Mouse (Mus musculus) adrenal gland, adult (tissue): ENCODE data around the gene Atxn7l1.

ENCODE experiments used
- DNase-seq, 2 experiments: peaks; one replicate each; pipeline ENCODE4 v3.0.0; 2022 to 2023; ENCODE audit warnings: low spot score in 1 of 2; ENCODE audit not compliant: inconsistent age in 2 of 2

Atxn7l1 gene

DNA sequence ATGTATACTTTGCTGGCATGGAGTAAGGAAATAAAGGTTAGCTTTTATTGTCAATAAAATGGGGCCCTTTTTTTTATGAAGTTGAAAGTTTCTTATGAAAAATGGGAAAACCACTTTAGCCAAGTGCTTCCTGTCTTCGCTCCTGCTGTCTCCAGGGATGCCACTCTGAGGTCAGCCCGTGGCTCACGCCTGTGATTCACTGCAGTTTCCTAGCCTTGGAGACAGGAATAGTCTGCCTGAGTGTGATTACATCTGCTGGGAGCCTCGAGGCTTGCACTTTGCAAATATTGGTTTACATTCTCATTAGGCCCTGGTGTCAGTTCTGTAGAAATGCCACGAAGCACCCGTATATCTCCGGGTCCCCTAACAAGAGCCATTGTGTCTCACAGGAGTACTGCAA, 74.7 kb downstream of the Atxn7l1 start:
- DNase-seq: peak; percentile 65 to 85

DNA sequence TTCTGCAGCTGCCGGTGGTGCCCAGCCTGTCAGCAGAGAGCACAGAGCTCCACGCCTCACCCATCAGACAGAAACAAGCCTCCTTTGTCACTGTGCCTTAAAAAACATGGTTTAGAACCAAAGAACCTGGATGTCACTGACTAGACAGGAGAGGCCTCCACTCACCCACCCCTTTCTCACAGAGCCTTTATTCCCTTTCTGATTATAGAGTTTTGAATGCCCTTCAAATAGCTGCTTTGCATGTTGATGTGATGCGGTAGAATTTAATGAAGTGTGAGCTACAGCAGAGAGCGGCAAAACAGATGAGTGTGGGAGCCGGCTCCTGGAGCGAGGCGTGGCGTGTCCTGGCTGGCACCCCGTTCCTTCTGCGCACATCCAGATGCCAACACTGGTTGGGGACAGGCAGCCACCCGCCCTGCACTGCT, 77.6 kb downstream of the Atxn7l1 start:
- DNase-seq: no peak

- no peak for DNase-seq
Observed at GRCm38 (mm10) chr12:33225978-33226377, 78.5 kb downstream of the Atxn7l1 start.

DNA sequence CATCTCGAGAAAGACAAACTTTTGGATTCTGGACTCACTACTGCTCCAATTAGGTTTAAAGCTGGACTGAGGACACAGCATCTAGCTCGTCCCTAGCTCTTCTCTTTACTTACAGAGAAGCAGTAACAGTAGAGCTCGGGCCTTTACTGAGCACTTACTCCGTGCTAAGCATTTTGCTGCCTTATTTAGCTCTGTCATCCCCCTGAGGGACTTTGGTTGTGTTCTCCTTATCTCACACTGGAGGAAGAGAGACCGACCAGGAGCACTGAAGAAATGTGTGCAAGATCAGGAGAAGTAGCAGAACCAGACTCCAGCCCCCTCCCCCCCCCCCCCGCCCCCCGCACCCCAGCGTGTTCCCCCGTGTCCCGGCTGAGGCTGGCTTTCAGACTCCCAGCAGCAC, 79.1 kb downstream of the Atxn7l1 start:
- DNase-seq: no peak

DNA sequence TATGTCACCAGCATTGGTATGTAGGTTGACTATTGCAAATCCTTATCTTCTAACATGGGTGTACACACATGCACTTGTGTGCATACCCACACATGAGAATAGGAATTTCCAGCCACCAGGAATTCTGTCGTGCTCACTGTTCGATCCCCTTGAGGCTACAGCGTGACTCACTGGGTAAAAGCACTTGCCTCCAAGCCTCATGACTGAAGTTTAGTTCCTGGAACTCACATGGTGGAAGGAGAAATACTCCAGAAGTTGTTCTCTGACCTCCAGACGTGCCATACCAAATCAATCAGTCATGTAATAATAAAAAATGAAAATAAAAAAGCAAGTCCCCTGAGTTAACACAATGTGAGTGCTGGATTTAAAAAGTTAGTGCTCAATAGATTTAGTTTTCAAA, 87.8 kb downstream of the Atxn7l1 start:
- peak; percentile 28 to 66 for DNase-seq

DNA sequence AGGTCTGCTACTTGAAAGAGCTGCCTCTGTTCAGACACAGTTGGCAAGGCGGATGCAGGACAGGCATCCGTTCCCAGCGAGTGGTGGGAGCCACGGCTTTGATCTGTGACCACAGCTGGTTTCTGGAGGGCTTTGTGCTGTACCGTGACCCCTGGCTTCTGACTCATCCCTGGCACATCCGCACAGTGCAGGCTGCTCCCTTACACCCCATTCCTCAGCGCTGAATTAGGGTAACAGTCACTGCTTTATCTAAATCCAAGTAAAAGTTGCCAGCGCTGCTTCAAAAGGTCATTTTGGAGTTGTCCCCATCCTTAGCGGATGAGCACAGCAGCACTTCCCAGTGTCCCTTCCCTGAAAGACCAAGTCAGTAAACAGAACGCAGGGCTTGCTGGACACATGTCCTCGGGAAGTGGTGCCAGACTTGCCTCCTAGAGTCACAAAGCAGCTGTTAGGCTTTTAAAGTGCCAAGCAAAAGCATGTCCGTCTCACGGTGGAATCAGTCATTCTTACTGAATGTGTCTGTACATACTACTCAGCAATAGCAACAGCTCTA, 88.4 kb downstream of the Atxn7l1 start:
- DNase-seq: peak; percentile 86 to 87

DNA sequence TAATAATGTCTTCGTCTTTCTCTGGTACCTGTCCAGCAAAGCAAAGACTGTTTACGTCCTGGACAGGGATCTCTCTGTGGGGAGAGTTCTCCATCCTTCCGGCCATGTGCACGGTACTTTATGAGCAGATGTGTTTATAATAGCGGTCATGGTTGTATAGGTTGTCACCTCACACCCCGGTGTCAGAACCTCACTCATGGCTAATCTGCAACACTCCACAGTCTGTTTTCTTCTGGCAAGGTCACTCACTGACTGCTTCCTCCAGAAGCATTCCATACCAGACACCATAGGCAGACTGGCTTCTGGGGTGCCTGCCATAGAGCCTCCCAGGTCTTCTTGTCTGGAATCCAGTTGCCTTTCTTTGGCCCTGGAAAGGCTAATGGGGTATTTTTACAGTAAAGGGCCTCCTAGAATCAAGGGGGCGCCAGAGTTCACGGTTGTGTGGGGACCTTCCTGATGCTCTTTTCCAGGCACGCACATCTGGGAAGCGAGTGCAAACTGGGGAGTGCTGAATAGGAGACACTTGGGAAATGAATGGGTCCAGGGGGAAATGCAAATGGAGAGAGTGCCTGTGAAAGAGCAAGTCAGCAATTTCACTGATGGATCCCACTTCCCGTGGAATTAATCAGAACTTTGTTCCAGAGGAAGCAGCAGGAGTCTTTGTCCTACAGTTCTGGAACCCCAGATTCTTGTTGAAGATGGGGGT, 89.0 kb downstream of the Atxn7l1 start:
- no peak for DNase-seq

DNA sequence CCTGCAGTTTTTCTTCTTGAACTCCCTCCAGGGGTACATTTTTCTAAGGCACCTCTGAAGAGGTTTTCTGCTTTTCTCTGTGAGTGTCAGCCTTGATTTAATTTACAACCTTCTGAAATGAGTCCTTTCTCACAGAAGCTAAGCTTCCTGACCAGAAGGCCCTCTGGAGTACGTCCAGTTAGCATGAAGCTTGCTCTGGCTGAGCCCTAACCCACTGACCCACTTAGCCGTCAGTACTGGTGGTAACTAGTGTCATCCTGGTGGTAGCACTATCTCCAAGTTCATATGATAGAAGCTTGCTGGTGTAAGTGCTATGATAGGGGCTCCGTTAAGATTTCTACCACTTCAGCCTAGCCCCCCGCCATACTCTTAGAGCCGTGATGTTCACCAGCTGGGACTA, 89.6 kb downstream of the Atxn7l1 start:
- no peak for DNase-seq

DNA sequence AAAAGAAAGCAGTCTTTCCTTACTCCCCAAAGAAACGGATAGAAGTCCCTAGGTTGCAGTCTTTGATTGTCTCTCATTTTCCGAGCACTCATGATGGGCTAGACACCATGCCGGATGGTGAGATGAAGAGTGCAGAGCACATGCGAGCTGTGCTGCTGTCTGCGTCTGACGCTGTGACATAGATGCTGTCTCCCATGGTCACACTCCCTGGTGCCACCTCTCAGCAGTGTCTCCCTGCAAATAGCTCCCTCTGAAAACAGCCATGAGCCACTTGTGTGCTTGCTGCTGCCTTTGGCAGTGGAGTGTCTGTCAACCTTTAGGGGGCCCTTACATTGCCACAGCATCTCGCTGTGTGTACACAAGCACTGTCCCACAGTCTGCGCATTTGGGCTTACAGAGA, 95.2 kb downstream of the Atxn7l1 start:
- no peak for DNase-seq

GRCm38 (mm10) chr12:33244132-33244875, 96.8 kb downstream of the Atxn7l1 start:
- DNase-seq: no peak

DNA sequence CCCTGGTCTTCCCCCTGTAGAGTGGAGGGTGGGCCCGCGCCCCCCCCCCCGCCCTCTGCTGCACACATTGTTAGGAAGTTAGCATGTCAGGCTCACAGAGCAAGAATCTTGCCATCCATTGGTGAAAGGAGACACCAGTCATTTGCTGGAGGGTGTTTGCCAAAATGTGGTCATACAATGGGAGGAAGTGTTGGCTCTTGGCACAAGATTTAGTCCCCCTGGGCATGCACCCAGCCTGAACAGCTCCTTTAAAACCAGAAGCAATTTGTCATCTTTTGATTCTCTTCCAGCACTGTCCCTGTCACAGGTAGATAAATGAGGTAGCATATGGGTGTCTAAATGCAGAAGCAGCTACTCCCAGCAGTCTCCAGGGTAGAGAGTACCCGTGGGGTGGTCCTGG, 98.0 kb downstream of the Atxn7l1 start:
- peak; percentile 37 to 69 for DNase-seq

DNA sequence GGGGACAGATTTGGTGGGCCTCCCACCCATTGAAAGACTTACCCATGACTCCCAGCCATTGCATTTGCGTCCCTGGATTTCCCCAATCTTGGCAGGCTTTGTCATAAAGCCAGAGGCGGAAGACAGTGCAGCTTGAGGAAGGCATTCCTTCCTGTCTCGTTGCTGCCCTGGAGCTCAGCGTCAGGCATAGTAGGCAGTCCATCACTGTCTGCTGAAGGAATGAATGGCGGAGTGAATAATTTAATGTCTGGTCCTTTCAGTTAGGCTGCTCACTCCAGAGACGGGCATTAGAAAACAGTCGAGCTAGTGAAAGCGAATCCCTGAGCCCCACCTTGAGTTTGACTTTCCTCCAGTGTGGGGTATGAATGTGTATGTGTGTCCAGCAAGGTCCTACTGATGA, 99.4 kb downstream of the Atxn7l1 start:
- no peak for DNase-seq

DNA sequence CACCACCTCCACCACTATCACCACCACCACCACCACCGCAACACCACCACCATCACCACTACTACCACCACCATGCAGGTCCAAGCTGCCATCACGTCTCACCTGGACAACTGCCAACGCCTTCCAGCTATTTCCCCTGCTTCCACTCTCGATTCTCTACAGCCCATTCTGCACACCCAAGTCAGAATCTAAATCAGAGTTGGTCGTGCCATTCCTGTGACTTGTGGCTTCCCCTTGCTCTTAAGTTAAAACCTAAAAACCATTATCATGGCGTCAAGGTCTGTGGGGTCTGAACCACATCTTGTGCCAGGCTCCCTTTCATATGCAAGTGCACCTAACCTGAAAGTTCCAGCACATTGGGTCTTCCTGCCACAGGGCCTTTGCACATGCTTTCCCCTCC, 102.7 kb downstream of the Atxn7l1 start:
- DNase-seq: no peak

- DNase-seq: no peak
Observed at GRCm38 (mm10) chr12:33251399-33251798, 103.9 kb downstream of the Atxn7l1 start.

DNA sequence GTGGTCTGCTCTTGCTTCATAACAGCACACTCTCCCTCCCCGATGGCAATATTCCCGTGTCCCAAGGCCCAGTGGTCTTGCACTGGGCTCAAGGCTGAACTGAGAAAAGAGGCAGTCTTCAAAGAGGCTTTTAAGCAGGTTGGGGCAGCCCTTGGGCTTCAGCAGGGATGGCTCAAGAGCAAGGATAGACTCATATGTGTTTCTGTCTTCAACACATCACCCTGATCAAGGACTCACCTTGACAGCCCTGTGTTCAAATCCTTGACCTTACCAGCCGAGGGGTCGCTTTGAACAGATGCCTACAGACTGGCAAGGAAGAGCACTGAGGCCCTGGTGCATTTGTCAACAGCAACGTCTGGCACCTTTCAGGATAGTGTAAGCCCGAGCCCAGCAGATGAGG, 105.1 kb downstream of the Atxn7l1 start:
- peak; percentile 38 to 71 for DNase-seq

- peak in 1 of 2 experiments; percentile 50 for DNase-seq
Observed at GRCm38 (mm10) chr12:33253206-33253605, 105.7 kb downstream of the Atxn7l1 start.

GRCm38 (mm10) chr12:33255256-33255655, 107.8 kb downstream of the Atxn7l1 start:
- DNase-seq: no peak

DNA sequence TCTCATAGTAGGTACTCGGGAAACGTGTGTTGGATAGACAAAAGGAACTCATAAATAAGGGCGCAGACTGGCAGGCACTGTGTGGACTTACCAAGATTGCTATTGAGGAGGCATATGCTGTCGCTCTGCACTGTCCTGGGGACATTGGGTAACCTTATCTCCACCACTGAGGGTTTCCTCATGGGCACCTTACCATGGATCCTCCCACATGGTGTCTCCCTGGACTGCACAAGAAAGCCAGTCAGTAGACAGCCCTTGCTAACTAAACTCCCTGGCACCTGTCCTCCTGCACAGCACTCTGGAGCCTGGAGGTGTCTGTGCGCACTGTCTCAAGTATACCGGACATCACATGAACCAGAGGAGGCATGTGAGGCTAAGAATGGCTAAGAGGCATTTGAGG, 108.9 kb downstream of the Atxn7l1 start:
- DNase-seq: no peak

DNA sequence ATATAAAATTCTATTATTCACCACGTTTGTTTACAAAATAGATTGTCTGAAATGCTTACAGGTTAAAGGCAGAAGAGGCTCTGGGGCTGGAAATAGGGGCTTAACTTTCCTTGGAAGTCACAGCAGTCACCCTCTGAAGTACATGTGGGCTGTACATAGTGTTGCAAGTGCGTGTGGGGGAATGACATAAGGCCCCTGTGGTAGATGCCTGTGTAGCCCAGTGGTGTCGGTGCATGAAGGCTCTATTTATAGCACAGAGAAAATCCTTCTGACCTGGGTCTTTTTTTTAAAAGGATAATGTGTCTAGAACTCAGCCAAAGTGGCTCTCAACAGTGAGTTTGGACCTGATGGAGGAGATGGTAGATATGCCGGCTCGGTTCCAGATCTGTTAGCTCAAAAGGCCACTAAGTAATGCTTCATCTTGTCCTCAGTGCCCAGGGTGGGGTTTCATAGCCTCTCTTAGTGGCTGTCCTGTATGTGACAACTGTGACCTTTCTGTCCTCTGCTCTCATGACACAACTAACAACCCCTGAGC, 111.6 kb downstream of the Atxn7l1 start:
- no peak for DNase-seq

DNA sequence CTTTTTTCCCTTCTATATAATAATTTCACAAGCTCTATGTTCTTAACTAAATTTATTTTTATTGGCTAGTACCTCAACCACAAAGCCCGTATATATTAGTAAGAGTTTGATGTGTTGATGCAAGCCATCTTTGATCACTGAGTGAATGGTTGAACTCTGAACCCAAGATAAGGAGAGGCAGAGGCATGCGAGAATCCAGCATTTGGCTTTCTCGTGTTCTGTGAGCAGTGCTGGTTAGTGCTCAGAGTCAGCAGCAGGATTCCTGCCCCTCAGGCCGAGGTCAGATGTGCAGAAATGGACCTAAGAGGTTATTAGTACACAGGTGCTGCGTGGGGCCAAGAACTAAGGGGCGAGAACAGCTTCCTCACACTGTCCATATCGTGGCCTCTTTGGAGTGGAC, 113.1 kb downstream of the Atxn7l1 start:
- DNase-seq: no peak

DNA sequence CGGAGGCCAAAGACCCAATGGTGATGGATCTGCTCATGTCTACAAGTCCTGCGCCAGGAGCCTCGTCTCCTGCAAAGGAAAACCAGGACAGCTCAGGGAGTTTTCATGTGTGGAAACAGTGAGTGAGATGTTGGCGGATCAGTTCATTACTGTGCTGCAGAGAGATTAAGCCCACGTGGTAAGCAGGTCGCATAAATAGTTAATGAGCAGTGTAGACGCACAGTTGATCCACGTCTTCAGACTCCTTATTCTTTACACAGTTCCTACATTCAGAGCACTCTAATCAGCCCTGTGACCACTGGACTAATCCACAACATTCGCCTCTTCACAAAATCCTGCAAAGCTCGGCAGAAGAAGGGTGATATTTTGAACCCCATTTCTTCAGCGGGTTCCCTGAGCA, 118.4 kb downstream of the Atxn7l1 start:
- no peak for DNase-seq

DNA sequence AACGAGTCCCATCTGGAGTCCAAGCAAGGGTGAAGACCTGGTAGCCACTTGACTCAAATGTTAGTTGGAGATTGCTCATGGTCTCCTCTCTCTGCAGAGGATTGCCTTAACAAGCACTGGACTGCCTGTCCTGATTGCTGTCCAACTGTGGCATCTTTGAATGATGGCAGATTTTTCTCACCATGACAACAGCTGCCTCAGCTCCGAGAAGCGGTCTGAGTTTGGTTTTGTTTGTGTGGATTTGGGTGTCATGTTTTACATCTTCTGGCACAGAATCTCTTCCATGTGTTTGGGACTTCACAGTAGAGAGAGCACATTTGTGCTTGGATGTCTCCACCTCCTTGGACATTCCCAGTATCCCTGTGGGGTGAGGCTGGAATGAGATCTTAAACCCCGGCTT, 120.5 kb downstream of the Atxn7l1 start:
- DNase-seq: no peak
